Mouse (Mus musculus) liver, embryonic 14.5 days (tissue): ENCODE data around the gene Med28. TPM values are rescaled to one million over a fixed set of nuclear protein-coding genes. Genes with fewer than 3 reads are reported as not detected.

ENCODE experiments used
- ATAC-seq: fragments of 200-750 bp; cut with Nextera tagmentation; 2 replicates; pipeline ENCODE4 v1.8.0; 2017; ENCODE audit warnings: moderate number of reproducible peaks, mild to moderate bottlenecking, moderate library complexity; ENCODE audit not compliant: insufficient read depth
- DNase-seq, 3 experiments: peaks; one replicate each; pipeline ENCODE4 v3.0.0-alpha.2; 2012 to 2013; ENCODE audit warnings: low read depth in 3 of 3, low spot score in 3 of 3
- H3K27ac ChIP-seq: fragments of 300-500 bp; sonication (generic); 2 replicates; pipeline ENCODE4 v1.5.1; 2014; ENCODE audit warnings: moderate library complexity, mild to moderate bottlenecking, control low read depth, inconsistent platforms
- H3K27me3 ChIP-seq: fragments of 300-500 bp; sonication (generic); 2 replicates; pipeline ENCODE4 v1.6.1; 2014; ENCODE audit warnings: mild to moderate bottlenecking, low read length, moderate library complexity; ENCODE audit not compliant: control insufficient read depth, insufficient read depth
- H3K36me3 ChIP-seq: fragments of 300-500 bp; sonication (generic); replicated peaks from 2 replicates; pipeline ENCODE4 v1.6.1; 2014; ENCODE audit warnings: low read depth; ENCODE audit not compliant: control insufficient read depth, insufficient read depth
- H3K4me1 ChIP-seq, 2 experiments: fragments of 200-500 bp in 1 of 2; fragments of 300-500 bp in 1 of 2; sonication (generic) in 1 of 2; replicated peaks; 2 replicates each; pipeline ENCODE4 v1.6.1; 2012 to 2014; ENCODE audit warnings: antibody characterized with exemption in 1 of 2, inconsistent platforms in 1 of 2, low read length in 1 of 2; ENCODE audit not compliant: control insufficient read depth in 2 of 2, insufficient read depth in 2 of 2
- H3K4me2 ChIP-seq: fragments of 300-500 bp; sonication (generic); 2 replicates; pipeline ENCODE4 v1.6.1; 2014; ENCODE audit warnings: low read depth, mild to moderate bottlenecking, control low read depth, moderate library complexity
- H3K4me3 ChIP-seq, 2 experiments: fragments of 200-500 bp in 1 of 2; fragments of 300-500 bp in 1 of 2; sonication (generic) in 1 of 2; 2 replicates each; pipeline ENCODE4 v1.5.1; 2012 to 2014; ENCODE audit warnings: low read depth in 2 of 2, low read length in 2 of 2, mild to moderate bottlenecking in 2 of 2, control low read depth in 1 of 2, inconsistent platforms in 1 of 2, moderate library complexity in 1 of 2; ENCODE audit not compliant: insufficient read depth in 1 of 2
- H3K9ac ChIP-seq: fragments of 300-500 bp; sonication (generic); replicated peaks from 2 replicates; pipeline ENCODE4 v1.6.1; 2014; ENCODE audit warnings: mild to moderate bottlenecking, control low read depth, moderate library complexity
- H3K9me3 ChIP-seq: fragments of 300-500 bp; sonication (generic); 2 replicates; pipeline ENCODE4 v1.6.1; 2016; ENCODE audit warnings: low read length, mixed read lengths; ENCODE audit not compliant: control insufficient read depth
- CTCF ChIP-seq: IDR thresholded peaks from 2 replicates; pipeline ENCODE4 v1.5.1; 2016; ENCODE audit warnings: antibody characterized with exemption, low read depth, control low read depth
- EP300 ChIP-seq: IDR thresholded peaks from 2 replicates; pipeline ENCODE4 v1.6.1; 2016; ENCODE audit warnings: antibody characterized with exemption, low read depth
- WGBS: fragments of 180-500 bp; shearing (Covaris S2); extraction: QIAGEN DNeasy Blood & Tissue Kit; methylation state at CpG from one replicate; pipeline ENCODE4 v1.1.7; 2014; ENCODE audit not compliant: insufficient replicate concordance; 5-methylcytosine and 5-hydroxymethylcytosine counted together
- polyA plus RNA-seq, 2 experiments: library from polyadenylated mRNA; depleted of rRNA in 1 of 2; stranded (reverse) in 1 of 2; unstranded in 1 of 2; fragments of >200 nt; fragmentation: Nextera tagmentation in 1 of 2; extraction: Ambion mirVana in 1 of 2; gene quantifications; 2 replicates each; pipeline versions ENCODE4 v1.2.1 to v1.2.3; 2012 to 2014

Gene Med28
- polyA plus RNA-seq, 2 experiments, result 37.6 to 99.8 TPM

DNA sequence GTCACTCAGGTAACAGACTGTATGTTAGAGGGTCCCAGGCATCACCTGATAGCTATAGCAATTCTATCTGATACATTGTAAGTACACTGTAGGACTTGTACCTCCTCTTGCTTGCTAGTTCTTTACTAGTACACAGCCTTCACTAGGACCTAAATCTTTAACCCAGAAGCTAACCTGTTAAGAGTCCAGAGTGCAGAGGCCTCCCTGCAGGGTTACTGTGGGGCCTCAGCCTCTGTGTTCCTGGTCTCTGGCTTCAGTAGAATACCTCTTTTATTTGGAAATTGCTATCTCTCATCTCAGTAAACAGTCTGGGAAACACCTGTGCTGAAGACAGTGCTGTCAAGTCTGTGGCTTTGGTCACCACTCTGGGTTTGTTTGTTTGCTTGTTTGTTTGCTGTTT, 24.0 kb upstream of the Med28 start:
- Histone ChIP-seq H3K9ac (no peak overlapping the region; the same call in 1 of the 2 replicates), H3K4me2 (no peak overlapping the region), H3K36me3 (peaks cover 5% of the 10 kb centered on the region; the same call in 1 of the 2 replicates), H3K9me3 (no peaks in the 10 kb centered on the region), H3K27ac (no peak overlapping the region), H3K4me3 (no peak overlapping the region), H3K4me1 (peaks cover 0 to 5% of the 10 kb centered on the region in 2 experiments; a peak in 1 of 4 replicates), H3K27me3 (no peaks in the 10 kb centered on the region; the same call in 1 of the 2 replicates)
- DNase-seq, result no peak
- no peak for ATAC-seq
- TF ChIP-seq CTCF (no peak), EP300 (no peak)

DNA sequence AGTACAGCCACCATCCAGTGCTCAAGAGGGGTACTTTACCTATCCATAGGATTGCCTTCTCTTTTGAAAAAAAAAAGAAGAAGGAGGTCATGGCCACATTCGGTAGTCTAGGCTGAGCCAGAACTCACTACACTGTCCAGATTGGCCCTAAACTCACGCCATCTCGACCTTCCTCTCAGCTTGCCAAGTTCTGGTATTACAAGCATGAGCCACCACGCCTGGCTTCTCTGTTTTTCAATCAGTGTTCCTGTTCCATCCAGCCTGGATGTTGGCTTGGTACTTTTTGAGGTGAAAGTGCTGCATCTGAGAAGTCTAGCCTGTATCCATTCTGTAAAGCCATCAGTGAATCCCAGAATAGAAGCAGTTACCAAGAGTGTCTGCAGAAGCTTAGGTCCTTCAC, 23.6 kb upstream of the Med28 start:
- DNase-seq (no peak), ATAC-seq (no peak)
- Histone ChIP-seq H3K4me1 (peaks cover 0 to 5% of the 10 kb centered on the region in 2 experiments; a peak in 1 of 4 replicates), H3K27ac (no peak overlapping the region), H3K27me3 (no peaks in the 10 kb centered on the region; the same call in 1 of the 2 replicates), H3K9me3 (no peaks in the 10 kb centered on the region), H3K9ac (no peak overlapping the region), H3K36me3 (peaks cover 5% of the 10 kb centered on the region; the same call in 1 of the 2 replicates), H3K4me3 (no peak overlapping the region), H3K4me2 (no peak overlapping the region)
- WGBS, result 74% methylated on average over 4 of the region's 4 CpGs
- TF ChIP-seq CTCF (no peak), EP300 (no peak)

DNA sequence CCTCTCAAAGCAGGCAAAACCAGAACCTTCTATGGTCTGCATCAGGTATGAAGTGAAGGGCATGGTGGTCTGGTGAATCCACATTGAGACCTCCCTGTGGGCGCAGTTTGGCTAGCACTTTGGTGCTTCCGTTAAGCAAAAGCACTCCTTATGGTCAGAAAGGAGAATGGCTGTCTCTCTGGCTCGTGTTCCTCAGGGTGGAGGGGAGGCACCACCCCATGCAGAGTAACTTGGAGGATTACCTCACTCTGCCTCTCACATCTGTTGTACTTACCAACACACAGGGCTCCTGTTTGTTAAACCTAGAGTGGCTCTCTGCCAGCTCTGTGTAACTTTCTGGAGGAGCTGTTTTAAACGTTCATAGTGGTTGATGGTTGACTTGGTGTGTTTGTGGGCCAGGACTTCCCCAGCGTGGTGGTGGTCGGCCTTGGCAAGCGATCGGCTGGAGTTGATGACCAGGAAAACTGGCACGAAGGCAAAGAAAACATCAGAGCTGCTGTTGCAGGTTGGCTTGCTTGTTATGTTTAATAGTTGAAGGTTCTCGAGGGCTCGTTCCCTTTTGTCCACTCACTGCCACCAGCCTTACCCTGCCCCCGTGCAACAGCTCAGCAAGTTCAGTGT, 23.0 kb upstream of the Med28 start:
- Histone ChIP-seq H3K4me3 (no peak overlapping the region), H3K4me1 (peaks cover 0 to 5% of the 10 kb centered on the region in 2 experiments; a peak in 1 of 4 replicates), H3K27me3 (no peaks in the 10 kb centered on the region; the same call in 1 of the 2 replicates), H3K9me3 (no peaks in the 10 kb centered on the region), H3K36me3 (peaks cover 5% of the 10 kb centered on the region; the same call in 1 of the 2 replicates), H3K27ac (no peak overlapping the region), H3K4me2 (no peak overlapping the region), H3K9ac (no peak overlapping the region)
- 73% methylated on average over 12 of the region's 12 CpGs for WGBS
- no peak for DNase-seq
- no peak for ATAC-seq
- TF ChIP-seq EP300 (no peak), CTCF (no peak)

DNA sequence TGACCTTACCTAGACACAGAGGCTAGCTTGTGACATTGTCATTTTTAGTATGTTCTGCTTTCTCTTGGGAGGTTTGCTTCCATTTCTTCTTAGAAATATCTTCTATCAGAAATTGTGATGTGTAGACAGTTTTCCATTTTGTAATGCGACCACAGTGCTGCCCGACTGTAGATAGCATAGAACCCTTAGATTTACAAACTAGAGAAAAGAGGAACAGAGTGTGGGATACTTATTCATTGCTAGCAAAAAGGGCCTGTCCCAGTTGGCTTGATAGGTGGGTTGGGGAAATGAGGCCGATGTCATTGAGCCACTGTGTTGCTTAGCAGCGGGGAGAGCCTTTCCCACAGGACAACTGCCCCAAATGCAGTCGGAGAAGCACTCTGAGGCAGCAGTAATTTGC, 22.5 kb upstream of the Med28 start:
- 64% methylated on average over 5 of the region's 5 CpGs for WGBS
- Histone ChIP-seq H3K4me2 (no peak overlapping the region), H3K27ac (no peak overlapping the region), H3K27me3 (no peaks in the 10 kb centered on the region; the same call in 1 of the 2 replicates), H3K9ac (no peak overlapping the region), H3K4me1 (peaks cover 0 to 5% of the 10 kb centered on the region in 2 experiments; a peak in 1 of 4 replicates), H3K36me3 (peaks cover 5% of the 10 kb centered on the region; the same call in 1 of the 2 replicates), H3K9me3 (no peaks in the 10 kb centered on the region), H3K4me3 (no peak overlapping the region)
- ATAC-seq (no peak), DNase-seq (no peak)
- TF ChIP-seq CTCF (no peak), EP300 (no peak)

DNA sequence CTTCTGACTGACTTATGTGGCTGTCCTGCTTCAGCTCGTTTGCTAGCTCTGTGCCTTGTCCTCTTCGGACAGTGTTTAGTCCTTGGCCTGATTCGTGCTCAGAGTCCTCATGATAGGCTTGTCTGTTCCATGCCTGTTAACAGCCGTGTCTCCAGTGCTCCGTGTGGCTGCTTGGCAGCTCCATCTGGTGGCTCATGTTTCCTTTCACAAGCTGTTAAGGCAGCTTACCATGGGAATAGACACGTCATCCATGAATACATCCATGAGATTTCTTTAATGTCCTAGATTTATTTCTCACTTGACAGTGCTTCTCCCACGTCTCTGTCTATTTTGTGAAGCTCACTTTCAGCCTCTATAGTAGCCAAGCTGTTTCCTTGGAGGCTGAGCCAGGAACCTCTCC, 10.0 kb upstream of the Med28 start:
- Histone ChIP-seq H3K4me1 (no peaks in the 10 kb centered on the region), H3K36me3 (peaks cover 6% of the 10 kb centered on the region), H3K4me2 (no peak overlapping the region), H3K9me3 (no peaks in the 10 kb centered on the region), H3K4me3 (no peak overlapping the region), H3K27ac (no peak overlapping the region), H3K9ac (no peak overlapping the region), H3K27me3 (no peaks in the 10 kb centered on the region)
- no peak for DNase-seq
- WGBS, result 74% methylated on average over 7 of the region's 7 CpGs
- ATAC-seq, result no peak
- TF ChIP-seq CTCF (no peak), EP300 (no peak)
